Mouse (Mus musculus) MN1 (cell line): ENCODE data around the gene Tle6.

ENCODE experiments used
- DNase-seq: peaks from one replicate; pipeline ENCODE4 v3.0.0-alpha.2; 2016; ENCODE audit warnings: low spot score

The Tle6 gene

DNA sequence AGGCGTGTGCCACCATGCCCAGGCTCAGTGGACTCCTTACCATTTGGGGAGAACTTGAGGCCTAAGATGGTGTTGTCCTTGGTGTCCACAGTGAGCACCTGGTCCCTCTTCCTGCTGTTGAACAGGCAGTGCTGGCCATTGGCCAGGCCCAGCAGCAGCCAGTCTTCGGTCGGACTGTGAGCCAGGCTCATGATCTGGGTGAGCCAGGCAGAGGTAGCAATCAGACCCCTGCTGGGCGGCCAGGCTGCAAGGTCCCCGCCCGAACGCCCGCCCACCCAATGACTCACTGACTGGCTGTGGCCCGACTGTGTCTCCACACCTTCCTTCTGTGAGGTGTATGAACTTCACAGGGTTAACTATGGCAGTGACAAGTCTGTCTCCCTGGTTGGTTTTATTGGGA lies 9.0 kb downstream of the Tle6 start:
- DNase-seq, result peak; percentile 70

DNA sequence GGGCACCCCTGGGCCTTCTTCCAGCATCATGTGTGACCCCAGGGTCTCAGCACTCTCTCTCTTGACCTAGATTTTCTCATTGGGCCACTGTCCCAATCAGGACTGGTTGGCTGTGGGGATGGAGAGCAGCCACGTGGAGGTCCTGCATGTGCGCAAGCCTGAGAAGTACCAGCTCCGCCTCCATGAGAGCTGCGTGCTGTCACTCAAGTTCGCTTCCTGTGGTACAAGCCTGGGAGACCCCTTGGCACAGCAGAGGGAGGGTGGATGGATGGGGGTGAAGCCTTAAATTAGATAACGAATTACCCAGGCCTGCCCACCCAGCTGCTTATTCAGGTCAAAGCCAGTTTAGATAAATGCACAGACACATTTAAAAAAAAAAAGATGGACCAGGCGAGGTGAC lies 12.1 kb downstream of the Tle6 start:
- no peak for DNase-seq

DNA sequence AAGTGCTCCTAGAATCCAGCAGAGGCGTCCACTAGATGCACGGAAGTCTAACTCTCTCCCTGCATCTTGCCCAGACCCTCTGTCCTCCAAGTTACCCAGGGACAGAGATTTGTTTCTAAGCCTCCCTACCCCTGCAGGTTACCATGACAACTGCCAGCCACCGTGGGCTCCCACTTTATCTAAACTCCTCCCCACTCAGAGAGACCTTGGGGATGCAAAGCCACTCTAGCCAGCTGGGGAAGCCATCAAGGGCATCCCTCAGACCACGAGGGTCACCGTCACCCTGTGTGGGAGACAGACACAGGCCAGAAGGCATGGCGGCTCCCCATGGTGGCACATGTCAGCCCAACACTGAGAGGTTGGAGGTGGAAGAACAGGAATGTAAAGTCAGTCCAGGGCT lies 17.5 kb downstream of the Tle6 start:
- DNase-seq, result no peak

DNA sequence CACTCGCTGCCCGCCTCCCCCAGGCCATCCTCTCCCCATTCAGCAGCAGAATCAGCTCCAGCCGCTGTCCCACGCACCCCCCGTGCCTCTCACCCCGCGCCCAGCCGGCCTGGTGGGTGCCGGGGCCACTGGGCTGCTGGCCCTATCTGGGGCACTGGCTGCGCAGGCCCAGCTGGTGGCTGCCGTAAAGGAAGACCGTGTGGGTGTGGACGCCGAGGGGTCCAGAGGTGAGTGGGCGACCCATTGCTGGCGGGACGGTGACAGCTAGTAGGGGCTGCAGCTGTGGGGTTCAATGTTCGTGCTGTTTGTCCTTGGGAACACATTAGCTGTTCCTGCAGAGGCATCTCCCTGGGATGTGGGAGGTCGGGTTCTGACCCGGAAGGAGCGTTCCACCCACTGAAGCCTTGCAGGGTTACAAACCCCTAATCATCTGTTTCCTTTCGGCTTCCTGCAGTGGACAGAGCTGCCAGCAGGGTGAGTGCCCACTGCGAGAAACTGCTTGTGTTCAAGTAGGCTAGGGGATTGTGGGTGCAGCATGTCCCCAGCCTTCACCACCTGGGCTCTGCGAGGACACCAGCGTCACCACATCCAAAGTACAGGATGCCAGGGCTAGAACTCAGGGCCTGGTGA lies 20.3 kb downstream of the Tle6 start:
- no peak for DNase-seq

DNA sequence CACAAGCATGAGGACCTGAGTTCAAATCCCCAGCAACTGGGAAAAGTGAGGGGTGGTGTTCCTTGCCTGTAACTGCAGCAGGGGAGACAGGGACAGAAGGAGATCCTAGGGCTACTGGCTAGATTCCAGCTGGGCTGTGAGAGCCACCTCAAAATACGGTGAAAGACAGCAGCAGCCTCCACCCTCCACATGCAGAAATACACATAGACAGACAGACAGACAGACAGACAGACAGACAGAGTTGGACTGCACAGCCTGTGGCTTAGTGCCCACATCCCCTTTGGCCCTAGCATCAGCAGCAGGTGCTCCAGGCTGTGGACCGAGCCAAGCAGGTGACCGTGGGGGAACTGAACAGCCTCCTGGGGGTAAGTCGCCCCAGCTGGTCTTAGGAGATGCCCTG lies 20.9 kb downstream of the Tle6 start:
- no peak for DNase-seq

DNA sequence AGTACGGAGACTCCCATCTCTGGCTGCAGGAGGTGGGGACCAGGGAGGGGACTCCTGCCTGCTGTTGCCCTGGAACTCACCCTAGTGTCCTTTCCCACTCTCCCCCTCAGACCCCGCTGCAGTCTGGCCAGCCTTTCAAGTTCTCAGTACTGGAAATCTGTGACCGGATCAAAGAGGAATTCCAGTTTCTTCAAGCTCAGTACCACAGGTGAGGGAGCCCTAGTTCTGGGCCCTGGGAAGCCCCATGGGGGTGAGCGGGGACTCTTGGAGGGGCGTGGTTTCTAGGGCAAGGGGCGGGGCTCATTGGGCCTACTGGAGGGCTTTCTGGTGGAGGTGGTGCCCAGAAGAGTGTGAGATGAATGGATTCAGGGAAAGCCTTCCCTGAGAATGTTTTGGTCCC lies 25.2 kb downstream of the Tle6 start:
- no peak for DNase-seq

DNA sequence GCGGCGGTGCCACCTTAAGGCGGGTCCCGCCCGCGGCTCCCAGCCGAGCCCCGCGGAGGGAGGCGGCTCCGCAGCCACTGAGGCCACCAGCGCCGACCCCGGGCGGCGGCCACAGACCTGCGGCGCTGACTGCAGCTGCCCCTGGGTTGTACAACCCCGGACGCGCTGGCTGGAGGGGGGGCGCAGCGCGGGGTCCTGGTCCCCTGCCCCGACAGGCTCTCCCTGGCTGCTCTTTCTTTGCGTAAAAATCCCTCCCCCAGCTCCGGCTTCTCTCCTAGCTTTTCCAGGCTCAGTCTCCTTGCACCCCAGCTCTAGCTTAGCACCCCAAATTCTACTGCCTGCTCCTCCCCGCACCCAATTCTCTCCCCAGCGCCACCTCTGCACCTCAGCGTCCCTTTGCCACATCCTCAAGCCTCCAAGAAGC lies 25.7 kb downstream of the Tle6 start:
- no peak for DNase-seq

DNA sequence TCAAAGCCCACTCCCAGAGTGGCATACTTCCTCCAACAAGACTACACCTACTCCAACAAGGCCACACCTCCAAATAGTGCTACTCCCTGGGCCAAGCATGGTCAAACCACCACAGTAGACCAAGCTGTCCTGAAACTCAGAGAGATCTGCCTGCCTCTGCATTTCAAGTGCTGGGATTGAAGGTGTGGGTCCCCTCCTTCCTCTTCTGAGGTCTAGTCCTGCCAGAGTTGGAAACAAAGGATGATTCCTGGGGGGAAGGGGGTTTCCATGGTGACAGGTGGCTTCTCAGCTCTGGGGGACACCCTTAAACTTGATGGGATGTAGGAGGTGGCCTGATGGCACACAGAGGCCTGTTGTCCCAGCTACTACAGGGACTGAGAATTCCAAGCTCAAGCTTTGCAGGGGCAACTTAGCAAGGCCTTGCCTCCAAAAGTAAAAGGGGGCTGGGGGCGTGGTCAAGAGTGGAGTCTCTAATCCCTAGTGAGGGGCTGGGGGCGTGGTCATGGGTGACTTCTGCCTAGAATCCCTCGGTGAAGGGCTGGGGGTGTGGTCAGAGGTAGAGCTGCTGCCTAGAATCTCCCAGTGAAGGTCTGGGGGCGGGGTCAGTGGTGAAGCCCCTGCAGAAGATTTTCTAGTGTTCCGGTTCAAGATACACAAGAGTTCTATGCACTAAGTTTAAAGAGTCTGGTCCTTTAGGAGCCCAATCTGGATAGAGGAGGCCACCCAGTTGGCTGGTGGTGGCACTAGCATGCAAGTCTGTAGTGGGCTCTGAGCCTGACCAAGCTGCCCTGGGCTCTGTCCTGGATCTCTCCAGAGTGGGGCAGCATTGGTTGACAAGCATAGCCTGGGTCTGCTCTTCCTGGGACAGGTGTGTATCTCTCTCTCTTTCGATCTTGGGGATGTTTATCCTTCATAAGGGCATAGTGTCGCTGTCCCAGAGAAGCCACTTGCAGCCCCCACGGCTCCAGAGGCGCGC lies 26.5 kb downstream of the Tle6 start, which contains the start of gene Tle2:
TSS of gene Tle2 (plus strand) at position 481 of the 976 bp plus-strand sequence.
- no peak for DNase-seq

DNA sequence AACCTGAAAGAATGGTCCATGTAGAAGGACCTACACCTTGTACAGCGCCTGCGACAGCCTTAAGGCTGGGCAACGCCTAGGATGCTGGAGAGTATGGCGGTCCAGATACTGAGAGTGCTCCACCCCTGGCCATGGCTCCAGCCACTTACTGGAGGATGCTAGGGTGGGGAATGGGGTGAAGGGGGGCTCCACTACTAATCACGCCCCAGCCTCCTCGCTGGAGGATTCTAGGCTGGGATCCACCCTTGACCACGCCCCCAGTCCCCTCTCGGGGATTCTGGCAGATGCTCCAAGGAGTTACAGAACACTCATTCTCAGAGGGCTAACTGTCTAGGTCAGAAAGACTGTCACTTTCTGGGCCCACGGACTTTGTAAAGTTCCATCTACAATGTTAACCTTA lies 27.9 kb downstream of the Tle6 start:
- DNase-seq, result peak; percentile 81

DNA sequence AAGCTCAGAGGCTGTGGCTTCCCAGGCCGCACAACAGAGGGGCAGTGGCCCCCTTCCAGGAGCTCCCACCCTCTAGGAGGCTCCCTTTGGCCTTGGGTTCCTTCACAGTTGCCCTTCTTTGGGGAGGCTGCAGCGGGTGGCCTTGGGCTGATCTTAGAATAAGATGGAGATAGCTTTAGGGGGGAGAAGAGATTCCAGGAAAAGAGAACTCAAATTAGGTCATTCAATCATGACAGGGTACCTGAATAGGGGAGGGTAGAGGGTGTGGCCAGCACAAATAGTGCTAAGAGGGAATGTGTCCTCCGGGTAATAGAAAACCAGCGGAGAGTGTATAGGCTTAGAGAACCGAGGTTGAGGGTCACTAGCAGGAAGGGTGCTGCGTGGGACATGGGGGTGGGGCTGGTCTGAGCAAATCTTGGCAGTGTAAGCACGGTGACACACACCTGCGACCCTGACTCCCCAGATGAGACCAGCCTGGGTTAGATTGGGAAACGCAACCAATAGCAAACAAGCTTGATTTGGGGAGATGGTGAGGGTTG lies 28.7 kb downstream of the Tle6 start:
- DNase-seq, result no peak

DNA sequence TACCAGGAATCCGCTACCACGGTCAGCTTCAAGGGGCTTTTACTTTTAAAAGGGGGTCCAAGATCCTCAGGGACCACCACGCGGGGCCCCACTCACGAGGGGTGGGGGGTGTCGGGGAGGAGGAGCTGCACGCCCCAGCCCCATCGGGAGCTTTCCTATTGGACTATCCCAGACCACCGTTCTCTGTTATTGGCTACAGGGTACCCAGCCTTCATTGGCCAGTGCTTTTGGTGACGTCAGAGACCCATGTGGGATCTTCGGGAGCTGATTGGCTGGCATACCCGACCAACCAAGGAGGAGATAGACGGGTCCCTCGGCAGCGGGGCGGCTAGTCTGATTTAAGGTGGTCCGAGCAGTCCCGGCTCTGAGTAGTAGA lies 29.4 kb downstream of the Tle6 start:
- DNase-seq, result peak; percentile 98

DNA sequence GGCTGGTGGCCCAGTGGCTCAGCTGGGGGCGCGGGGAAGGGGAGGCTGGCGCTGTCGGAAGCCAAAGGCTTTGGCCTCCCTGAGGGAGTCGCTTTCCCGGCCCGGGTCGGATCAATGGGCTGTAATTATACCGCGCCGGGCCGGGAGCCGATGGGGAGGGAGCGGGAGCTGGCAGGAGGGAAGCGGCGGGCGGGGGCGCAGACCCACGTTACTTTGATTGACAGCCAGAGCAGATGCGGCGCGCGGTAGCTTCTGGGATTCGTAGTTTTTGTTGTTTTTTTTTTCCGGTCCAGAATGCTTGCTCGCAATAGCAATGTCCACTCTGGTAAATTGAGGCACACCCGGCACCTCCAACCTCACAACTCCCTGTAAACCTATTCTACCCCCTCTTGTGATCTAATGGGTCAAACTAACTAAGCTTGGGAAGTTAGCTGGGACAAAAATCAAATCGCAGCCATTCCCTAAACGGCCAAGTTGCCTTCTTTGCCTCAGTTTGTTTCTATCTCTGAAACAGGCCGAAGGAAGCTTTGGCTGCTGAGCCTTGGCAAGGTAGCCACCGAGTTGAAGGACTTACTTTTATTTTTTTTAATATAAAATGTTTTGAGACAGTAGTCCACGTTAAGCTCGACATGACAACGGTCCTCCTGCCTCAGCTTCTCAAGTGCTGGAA lies 29.9 kb downstream of the Tle6 start:
- peak; percentile 95 for DNase-seq

DNA sequence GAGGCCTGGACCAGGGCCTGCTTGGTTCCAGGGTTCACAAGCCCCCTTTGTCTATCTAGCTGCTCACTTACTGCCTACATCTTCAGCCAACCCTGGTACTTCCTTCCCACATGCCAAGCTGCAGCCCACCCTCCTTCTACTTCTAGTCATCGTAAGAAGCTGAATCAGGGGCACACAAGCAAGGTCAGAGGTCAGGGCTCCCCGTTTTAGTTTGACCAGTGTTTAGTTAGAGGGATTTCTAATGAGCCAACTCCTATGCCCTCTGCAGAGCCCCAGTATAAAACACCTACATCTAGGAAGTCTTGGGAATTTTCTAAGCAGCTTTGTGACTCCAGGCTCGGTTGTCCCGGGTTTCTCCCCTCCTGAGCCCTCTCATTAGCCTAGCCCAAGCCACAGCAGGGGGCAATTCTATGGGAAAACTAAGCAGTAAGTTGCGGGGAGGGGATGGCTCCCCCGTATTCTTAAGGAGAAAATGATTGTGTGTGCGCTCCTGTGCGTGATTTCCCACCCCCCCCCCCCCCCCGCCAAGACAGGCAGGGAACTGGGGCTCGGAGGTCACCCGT lies 30.6 kb downstream of the Tle6 start:
- peak; percentile 54 for DNase-seq

DNA sequence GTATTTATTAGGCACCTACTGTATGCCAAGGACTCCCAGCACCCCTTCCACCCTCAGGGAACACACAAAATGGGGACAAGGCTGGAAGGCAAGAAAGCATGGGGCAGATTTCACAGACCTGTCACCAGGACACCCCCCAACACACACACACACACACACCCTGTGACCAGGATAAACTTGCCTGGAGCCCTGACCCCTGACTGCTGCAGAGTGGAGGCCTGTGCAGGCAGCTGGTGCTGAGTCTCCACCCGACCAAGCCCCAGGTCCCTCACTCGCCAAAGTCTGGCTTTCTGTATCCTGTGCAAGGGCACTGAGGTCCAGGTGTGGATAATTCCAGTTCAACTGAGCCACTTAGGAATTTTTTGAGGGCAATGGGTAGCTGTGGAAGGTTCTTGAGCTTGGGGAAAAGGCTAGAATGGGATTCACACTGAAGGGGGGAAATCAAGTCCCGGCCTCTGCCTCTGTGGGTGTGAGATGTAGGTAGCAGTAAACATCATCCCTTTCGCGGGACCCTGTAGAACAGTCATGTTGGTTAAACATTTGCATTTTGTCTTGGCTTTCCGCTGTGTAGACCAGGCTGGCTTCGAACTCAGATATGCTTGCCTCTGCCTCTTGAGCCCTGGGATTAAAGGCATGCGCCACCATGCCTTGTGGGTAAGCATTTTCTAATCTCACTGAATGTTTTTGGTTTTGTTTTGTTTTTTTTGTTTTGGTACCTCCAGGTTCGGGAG lies 31.2 kb downstream of the Tle6 start:
- DNase-seq, result no peak

DNA sequence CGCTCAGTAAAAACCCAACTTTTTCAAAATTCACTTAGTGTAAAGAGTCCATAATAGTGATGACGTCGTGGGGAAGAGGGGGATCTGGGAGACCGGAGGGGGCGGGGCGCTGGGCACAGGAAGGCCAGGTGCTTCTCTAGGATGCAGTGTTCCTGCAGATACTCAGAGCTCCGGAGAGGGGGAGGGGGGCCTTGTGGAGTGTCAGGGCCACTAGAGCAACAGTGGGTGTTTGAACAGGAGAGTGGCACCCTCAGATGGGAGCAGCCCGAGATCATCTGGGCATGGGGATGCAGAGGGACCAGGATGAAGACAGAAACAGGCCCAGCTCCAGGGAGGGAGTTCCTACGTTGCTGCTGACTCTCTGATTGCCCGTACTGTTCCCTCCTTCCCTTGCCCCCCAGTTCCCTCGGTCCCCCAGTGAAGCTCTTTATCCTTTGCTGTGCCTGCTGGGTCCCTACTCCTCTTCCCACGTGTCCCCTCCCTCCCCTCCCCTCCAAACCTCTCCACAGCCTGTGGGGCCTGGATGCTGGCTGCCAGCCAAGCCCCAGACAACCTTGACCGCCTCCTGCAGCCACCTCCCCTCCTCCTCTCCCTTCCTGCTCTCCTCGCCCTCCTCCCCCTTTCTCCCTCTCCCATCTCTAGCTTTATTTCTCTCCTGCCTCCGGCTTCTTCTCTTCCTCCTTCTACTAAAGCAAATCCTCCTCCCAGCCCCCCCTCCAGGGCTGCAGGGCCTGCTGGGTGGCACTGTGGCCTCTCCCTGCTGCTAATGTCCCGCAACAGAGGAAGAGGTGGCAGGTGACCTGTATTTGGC lies 32.3 kb downstream of the Tle6 start:
- DNase-seq, result peak; percentile 78

DNA sequence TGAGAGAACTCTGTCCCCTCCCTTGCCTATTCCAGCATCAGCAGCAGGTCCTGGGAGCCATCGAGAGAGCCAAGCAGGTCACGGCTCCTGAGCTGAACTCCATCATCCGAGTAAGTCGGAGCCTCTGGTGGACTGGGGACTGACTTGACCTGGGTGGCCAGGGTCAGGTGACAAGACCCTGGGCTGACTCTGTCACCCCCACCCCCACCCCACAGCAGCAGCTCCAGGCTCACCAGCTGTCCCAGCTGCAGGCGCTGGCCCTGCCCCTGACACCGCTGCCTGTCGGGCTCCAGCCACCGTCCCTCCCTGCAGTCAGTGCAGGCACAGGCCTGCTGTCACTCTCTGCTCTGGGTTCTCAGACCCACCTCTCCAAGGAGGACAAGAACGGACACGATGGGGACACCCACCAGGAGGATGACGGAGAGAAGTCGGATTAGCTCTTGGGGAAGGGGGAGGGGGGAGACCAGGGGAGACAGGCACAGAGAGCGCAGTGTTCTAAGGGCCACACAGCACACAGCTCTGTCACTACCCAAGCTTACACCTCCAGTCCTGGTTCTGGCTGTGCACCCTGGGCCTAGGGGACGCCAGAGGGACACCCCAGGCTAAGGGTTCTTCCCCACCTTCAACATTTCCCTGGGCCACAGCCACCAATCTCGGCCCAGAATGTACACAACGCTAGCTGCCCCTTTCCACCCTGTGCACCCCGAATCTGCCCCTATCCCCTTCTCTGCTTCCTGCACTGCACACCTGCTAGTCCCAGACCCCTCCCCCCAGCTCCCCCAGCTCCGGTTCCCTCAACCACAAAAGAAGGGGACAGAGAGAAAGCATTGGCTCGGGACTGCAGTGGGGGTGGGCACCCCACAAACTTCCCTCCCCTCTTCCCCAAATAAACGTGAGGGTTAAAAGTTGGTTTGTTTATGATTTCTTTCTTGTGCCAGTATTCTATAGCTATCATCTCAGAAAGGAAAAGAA lies 35.3 kb downstream of the Tle6 start:
- peak; percentile 23 for DNase-seq

DNA sequence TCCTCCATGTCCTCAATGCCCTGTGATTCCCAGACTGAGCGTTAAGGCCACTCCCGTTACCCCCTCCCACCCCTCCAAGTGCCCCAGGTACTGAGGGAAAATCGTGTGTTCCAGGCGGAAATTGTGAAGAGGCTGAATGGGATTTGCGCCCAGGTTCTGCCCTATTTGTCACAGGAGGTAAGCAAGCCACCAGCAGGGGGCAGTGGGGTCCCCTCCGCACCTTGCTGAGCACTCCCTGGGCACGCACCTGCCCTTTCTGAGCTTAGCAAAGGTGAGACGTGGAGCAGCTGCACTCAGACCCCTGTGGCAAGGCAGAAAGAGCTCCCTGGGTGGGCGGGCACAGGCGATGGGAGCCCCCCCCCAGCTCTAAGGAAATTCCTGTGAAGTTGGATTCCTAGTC lies 36.1 kb downstream of the Tle6 start:
- DNase-seq, result peak; percentile 74

DNA sequence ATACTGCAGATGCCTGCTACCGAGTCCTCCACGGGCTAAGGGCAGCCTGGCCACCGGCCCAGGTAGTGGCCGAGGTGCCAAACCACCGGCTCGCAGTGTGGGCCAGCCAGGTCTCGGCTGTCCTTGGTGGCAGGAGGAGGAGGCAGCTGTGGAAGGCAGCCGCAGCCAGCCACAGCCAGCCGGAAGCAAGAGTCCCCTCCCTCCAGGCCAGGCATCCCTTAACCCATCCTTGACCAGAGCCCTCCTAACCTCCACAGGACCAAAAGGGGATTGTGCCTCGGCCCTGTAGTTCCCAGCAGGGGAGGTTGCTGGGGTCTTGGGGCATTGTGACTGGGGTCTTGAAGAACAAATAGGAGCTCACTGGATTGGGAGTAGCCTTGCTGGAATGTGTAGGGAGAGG lies 36.7 kb downstream of the Tle6 start:
- peak; percentile 64 for DNase-seq

DNA sequence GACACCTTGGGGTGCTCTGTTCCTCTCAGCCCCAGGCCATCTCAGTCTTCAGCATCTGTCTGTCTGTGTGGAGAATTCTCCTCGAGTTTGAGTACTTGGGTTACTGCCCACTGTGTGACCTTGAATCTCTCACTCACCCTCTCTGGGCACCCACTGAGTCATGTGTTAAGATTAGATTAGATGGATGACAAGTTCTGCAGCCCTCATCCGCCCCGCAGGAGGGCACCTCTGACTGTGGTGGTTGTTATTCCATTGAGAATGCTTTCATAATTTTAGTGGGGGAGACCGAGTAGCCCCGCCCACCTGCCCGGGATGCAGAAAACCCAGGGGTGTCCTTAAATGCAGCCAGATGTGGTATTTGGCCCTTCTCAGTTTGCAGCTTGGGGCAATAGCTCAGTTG lies 37.4 kb downstream of the Tle6 start:
- DNase-seq, result peak; percentile 60
